Mouse (Mus musculus) hindbrain, embryonic 12.5 days (tissue): Measurements from ENCODE around the gene Edf1. TPM values are rescaled to one million over a fixed set of nuclear protein-coding genes. Genes with fewer than 3 reads are reported as not detected.

Experiments used
- ATAC-seq: fragments of 200-750 bp; cut with Nextera tagmentation; 2 replicates; pipeline ENCODE4 v1.8.0; 2017; ENCODE audit warnings: moderate TSS enrichment; ENCODE audit not compliant: low FRiP score
- H3K27ac ChIP-seq: fragments of 300-500 bp; sonication (generic); 2 replicates; pipeline ENCODE4 v1.5.1; 2016; ENCODE audit warnings: mild to moderate bottlenecking
- H3K27me3 ChIP-seq: fragments of 300-500 bp; sonication (generic); 2 replicates; pipeline ENCODE4 v1.6.1; 2016; ENCODE audit warnings: mild to moderate bottlenecking
- H3K36me3 ChIP-seq: fragments of 300-500 bp; sonication (generic); 2 replicates; pipeline ENCODE4 v1.6.1; 2016; ENCODE audit warnings: mild to moderate bottlenecking
- H3K4me1 ChIP-seq: fragments of 300-500 bp; sonication (generic); 2 replicates; pipeline ENCODE4 v1.6.1; 2016
- H3K4me2 ChIP-seq: fragments of 300-500 bp; sonication (generic); replicated peaks from 2 replicates; pipeline ENCODE4 v1.6.1; 2016; ENCODE audit warnings: mild to moderate bottlenecking
- H3K4me3 ChIP-seq: fragments of 300-500 bp; sonication (generic); 2 replicates; pipeline ENCODE4 v1.5.1; 2016; ENCODE audit warnings: mild to moderate bottlenecking
- H3K9ac ChIP-seq: fragments of 300-500 bp; sonication (generic); 2 replicates; pipeline ENCODE4 v1.6.1; 2016; ENCODE audit warnings: mild to moderate bottlenecking, moderate library complexity
- H3K9me3 ChIP-seq: fragments of 300-500 bp; sonication (generic); replicated peaks from 2 replicates; pipeline ENCODE4 v1.6.1; 2016; ENCODE audit warnings: mild to moderate bottlenecking
- WGBS: fragments of 180-500 bp; shearing (Covaris S2); methylation state at CpG from one replicate; pipeline ENCODE4 v1.1.7; 2016; 5-methylcytosine and 5-hydroxymethylcytosine counted together
- polyA plus RNA-seq: library from polyadenylated mRNA; unstranded; fragments of >200 nt; fragmentation: Nextera tagmentation; extraction: Ambion mirVana; gene quantifications from 2 replicates; pipeline ENCODE4 v1.2.1, GENCODE M21; 2016

Gene Edf1
- polyA plus RNA-seq, 1 experiment from 2014 or later = 377 TPM

DNA sequence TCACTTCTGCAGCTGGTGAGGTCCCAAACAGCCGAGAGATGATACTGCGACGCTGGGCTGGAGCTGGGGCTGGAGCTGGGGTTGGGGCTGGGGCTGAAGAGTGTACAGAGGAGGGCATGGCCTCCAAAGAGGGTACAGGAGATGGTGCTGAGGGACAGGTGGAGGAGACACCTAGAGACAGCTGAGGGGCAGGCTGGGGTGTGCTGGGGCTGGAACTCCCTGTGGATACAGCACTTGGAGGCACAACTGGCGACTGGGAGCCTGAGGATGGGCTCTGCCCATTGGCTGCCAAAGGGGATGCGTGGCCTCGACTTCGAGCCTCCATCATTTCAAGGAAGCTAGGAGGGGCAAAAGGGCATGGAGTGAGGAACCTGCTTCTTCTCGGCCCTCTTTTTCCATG lies 29.6 kb downstream of the Edf1 start:
- 94% methylated on average over 8 of the region's 8 CpGs for WGBS
- Histone ChIP-seq H3K36me3 (peaks cover 91% of the 10 kb centered on the region), H3K4me3 (no peak overlapping the region)

DNA sequence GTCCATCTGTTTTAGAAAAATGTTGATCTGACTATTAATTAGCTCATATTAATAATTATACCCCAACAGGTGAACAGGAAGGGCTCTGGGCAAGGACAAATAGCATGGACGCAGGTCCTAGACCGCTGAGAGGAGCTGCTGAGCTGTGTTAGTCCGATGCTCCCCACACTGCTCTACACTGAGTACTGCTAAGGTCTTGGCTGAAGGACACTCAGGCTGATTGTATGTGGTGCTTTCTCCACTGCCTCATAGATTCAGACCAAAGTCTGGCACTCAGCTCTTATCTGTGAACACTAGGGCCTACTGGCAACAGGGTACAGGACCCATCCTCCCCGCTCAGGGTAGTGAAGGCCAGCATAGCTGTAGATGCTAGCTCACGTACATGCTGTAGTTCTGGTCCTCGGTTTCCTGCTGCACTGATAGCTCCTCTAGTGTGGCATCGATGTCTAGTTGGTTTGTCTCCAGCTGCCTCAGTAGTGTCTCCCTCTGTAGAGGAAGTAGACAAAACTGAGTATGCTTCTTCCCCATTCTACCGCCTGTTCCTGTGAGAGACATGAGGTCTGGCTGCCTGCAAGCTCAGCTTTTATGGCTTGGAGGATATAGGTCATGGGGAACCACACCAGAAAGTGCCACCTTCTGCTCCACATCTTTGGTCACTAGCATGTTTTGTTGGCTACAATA lies 30.7 kb downstream of the Edf1 start:
- ATAC-seq = no peak
- 97% methylated on average over 8 of the region's 8 CpGs for WGBS
- Histone ChIP-seq H3K27me3 (no peaks in the 10 kb centered on the region), H3K27ac (no peak overlapping the region), H3K9ac (no peak overlapping the region), H3K4me2 (no peak overlapping the region), H3K9me3 (no peaks in the 10 kb centered on the region), H3K36me3 (peaks cover 96% of the 10 kb centered on the region), H3K4me1 (no peaks in the 10 kb centered on the region), H3K4me3 (no peak overlapping the region)

More for the DNA sequence above, 29.6 kb downstream of the Edf1 start:
- Histone ChIP-seq H3K27ac (no peak overlapping the region), H3K4me2 (no peak overlapping the region), H3K9ac (no peak overlapping the region), H3K4me1 (peaks cover 10% of the 10 kb centered on the region), H3K27me3 (no peaks in the 10 kb centered on the region), H3K9me3 (no peaks in the 10 kb centered on the region)
- no peak for ATAC-seq

DNA sequence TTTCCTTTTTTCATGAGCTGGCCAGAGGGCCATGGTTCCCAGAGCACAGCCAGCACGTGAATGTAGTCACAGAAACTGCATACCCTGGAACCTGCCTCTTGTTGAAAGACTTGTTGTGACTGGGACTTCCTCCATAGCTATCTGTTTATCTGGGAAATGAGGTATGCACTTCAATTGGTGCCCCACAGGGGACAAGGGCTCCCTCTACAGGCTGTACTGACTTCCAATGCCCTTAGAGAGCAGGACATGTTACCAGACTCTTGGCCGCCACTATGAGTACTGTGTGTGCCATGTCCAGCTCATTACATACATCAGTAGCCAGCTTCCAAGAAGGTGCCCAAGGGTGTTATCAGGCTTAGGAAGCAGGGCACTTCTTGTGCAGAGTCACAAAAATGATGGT lies 34.2 kb downstream of the Edf1 start:
- H3K4me1 ChIP-seq = no peaks in the 10 kb centered on the region
- H3K27me3 ChIP-seq = no peaks in the 10 kb centered on the region
- WGBS = 72% methylated on average over 2 of the region's 2 CpGs
- ATAC-seq = no peak
- H3K9ac ChIP-seq = no peak overlapping the region
- no peak overlapping the region for H3K4me2 ChIP-seq
- no peak overlapping the region for H3K27ac ChIP-seq
- H3K4me3 ChIP-seq = no peak overlapping the region
- H3K9me3 ChIP-seq = no peaks in the 10 kb centered on the region
- H3K36me3 ChIP-seq = peaks cover 93% of the 10 kb centered on the region

DNA sequence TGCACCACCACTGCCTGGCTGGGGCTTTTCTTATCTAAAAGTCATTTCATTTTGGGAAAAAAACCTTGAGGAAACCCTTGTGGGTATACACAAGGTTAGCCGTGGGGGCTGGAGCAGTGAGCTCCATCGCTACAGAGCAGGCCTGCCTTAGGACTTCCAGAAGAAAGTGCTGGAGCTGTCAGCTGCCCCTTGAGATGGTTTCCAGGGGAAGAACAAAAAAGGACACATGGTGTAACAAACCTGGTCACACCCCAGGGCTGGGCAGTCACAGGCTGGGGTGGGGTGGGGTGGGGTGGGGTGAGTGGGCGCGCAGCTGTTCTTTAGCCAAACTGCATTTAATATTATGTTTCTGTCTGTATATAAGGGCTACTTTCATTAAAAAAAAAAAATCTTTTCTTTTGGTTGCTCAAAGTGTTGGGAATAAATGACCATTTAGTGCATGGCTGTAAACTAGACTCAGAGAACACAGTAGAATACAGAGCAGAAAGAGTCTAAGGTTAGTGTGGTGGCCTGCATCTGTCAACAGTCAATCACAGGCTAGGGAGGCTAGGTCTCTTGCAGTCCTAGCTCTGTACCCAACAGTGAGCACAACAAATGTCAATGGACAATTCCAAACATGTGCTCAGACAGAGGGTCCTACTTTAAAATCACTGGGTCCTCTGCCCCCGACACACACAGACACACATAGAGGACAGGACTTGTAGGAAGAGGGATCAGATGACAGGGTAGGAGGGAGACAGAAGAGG lies 39.3 kb downstream of the Edf1 start:
- H3K36me3 ChIP-seq = peaks cover 93% of the 10 kb centered on the region
- ATAC-seq = no peak
- WGBS = 97% methylated on average over 5 of the region's 5 CpGs
- H3K4me2 ChIP-seq = no peak overlapping the region
- H3K9ac ChIP-seq = no peak overlapping the region
- no peak overlapping the region for H3K4me3 ChIP-seq
- no peaks in the 10 kb centered on the region for H3K27me3 ChIP-seq
- no peak overlapping the region for H3K27ac ChIP-seq
- H3K4me1 ChIP-seq = no peaks in the 10 kb centered on the region
- no peaks in the 10 kb centered on the region for H3K9me3 ChIP-seq

DNA sequence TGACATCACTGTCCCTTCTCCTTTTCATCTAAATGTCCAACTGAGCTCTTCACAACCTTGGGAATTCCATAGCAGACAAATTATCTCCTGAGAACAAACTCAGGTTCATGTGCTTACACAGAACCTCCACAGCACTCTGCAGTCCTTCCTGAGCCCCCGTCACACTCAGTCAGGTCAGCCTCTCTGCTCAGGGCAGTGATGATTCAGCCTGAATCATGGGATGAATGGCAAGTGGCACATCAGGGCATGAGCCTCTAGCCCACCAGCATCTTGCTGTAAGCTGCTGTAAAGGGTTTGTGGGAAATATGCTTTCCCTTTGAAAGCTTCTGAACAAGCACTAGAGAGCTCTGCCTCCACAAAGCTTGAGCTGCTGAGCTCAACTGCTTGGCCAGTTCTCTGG lies 41.1 kb downstream of the Edf1 start:
- Histone ChIP-seq H3K4me1 (no peaks in the 10 kb centered on the region), H3K9ac (no peak overlapping the region), H3K36me3 (peaks cover 90% of the 10 kb centered on the region), H3K27me3 (no peaks in the 10 kb centered on the region), H3K4me2 (no peak overlapping the region), H3K9me3 (no peaks in the 10 kb centered on the region), H3K27ac (no peak overlapping the region), H3K4me3 (no peak overlapping the region)
- 91% methylated on average over 1 of the region's 1 CpGs for WGBS
- ATAC-seq = no peak

DNA sequence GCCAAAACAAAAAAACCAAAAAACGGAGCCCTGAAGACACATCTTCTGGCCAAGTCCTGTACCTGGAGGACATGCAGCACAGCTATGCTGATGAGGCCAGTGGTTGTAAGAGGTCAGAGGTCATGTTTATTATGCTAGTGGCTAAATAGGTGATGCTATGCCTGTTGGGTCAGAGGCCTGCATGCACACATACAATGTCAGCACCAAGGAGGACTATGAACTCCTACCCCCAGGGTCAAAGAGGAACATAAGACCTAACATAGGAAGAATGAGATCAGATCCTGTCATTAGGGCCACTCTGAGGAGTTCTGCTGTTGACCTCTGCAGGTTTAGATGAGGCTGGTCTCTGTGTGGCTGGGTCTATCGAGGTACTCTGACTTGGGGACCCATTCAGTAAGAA lies 42.4 kb downstream of the Edf1 start:
- ATAC-seq = no peak
- Histone ChIP-seq H3K9me3 (no peaks in the 10 kb centered on the region), H3K4me1 (no peaks in the 10 kb centered on the region), H3K4me3 (no peak overlapping the region), H3K27me3 (no peaks in the 10 kb centered on the region), H3K4me2 (no peak overlapping the region), H3K27ac (no peak overlapping the region), H3K9ac (no peak overlapping the region), H3K36me3 (peaks cover 82% of the 10 kb centered on the region)
- 96% methylated on average over 2 of the region's 2 CpGs for WGBS

DNA sequence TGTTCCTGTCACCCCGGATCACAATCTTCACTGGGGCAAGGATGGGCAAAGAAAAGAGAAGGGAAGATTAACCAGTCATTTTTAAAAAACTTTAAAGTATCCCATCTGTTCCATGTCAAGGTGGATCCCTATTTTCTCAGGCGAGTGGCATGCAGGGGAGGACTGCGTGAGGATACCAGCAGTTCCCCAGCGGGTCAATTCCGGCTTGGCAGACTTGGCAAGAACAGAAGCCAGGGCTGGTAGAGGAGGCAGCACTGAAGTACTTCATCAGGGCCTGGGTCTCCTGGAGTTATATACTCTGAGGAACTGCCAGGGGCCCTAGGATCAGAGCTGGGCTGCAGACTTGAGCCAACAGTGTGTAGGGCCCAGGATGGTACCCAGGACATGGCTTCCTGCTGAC lies 44.9 kb downstream of the Edf1 start:
- Histone ChIP-seq H3K9ac (0 out of 2 replicates have a peak overlapping the region, but pooled peaks have one; percentile 13), H3K4me2 (no peak overlapping the region), H3K27ac (no peak overlapping the region), H3K36me3 (peaks cover 58% of the 10 kb centered on the region), H3K4me3 (no peak overlapping the region), H3K4me1 (peaks cover 14% of the 10 kb centered on the region), H3K9me3 (no peaks in the 10 kb centered on the region), H3K27me3 (no peaks in the 10 kb centered on the region)
- ATAC-seq = no peak
- 97% methylated on average over 5 of the region's 5 CpGs for WGBS

DNA sequence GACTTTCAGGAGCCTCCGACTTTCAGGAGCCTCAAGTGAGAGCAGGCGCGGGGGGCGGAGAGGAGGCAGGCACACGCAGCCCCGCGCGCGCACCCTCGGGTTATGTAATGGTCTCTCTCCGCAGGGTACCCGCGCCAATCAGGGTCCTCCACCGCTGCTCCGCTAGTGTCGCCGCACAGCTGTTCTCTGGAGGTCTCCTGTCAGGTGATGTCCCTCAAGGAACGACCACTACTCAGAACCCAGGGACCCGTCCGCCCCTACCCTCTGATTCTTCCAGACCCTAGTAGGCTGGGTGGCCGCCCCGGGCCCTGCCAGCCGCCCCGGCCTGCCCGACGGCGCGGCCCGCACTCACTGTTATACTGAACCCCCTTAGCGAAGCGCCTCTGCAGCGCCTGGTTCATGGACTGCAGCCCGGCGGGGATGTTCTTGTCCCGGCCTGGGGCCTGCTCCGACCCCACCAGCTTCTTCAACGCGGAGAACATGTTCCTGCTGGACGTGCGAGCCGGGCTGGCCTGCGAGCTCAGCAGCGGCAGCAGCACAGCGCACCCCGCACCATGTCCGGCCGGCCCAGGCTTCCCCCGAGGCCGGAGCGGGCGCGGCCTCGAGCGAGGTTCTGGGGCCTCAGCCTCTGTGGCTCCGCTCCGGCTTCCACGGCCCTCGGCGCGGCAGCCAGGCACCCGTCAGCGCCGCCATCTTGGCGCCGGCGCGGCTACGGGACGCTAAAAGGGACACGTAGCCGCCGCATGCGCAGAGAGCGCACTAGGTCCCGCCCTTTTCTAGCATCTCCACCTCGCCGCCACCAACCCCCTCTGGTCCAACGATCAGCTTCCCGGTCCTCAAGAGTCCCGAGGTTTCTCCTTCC lies 50.3 kb downstream of the Edf1 start, which contains the start of gene Rabl6:
Gene Rabl6 (minus strand): TSS at position 761 of the 862 bp plus-strand sequence.
- peak; percentile 90 for ATAC-seq
- Histone ChIP-seq H3K27ac (peak within 1 kb of the TSS; percentile 93), H3K4me1 (peaks cover 19% of the 10 kb centered on the region), H3K9ac (peak within 1 kb of the TSS; percentile 95), H3K4me3 (peak within 1 kb of the TSS; percentile 95), H3K9me3 (no peaks in the 10 kb centered on the region), H3K27me3 (peaks cover 11% of the 10 kb centered on the region), H3K36me3 (peaks cover 4% of the 10 kb centered on the region; the same call in 1 of the 2 replicates), H3K4me2 (peak within 1 kb of the TSS; percentile 66)
- WGBS = under 1% methylated on average over 80 of the region's 80 CpGs

DNA sequence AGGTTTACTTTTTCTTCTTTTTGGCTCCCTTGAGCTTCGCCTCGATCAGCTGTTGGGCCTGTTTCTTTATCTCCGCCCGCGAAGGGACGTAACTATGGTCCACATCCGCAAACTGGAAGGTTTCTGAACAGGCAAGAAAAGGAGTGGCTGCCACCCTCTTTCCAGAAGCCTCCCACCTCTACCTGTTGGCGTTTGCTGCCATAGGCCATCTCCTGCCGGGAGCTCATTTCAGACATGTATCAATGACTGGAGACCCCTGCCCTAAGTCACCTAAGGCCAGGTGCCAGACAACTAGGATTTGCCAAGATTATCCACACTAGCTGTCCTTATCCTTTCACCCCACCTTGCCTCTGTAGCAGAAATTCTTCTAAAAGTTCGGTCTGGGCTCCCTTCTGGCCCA lies 51.0 kb downstream of the Edf1 start:
- Histone ChIP-seq H3K27ac (peak overlapping the region; percentile 93), H3K9me3 (no peaks in the 10 kb centered on the region), H3K36me3 (no peaks in the 10 kb centered on the region), H3K4me2 (peak overlapping the region; percentile 66), H3K27me3 (peaks cover 15% of the 10 kb centered on the region), H3K4me3 (peak overlapping the region; percentile 95), H3K4me1 (peaks cover 19% of the 10 kb centered on the region), H3K9ac (no peak overlapping the region)
- ATAC-seq = peak; percentile 39
- 67% methylated on average over 10 of the region's 10 CpGs for WGBS

Other genes with a start within 250 kb of the Edf1 start
- 6.3 and 6.9 TPM in 2 replicates for gene Grin1, start 238.7 kb upstream of the Edf1 start, polyA plus RNA-seq
- gene Man1b1, start 225.5 kb upstream of the Edf1 start, polyA plus RNA-seq = 73.5 and 78.8 TPM in 2 replicates
- 21.9 and 23.5 TPM in 2 replicates for gene Dpp7, start 201.5 kb upstream of the Edf1 start, polyA plus RNA-seq
- gene Uap1l1, start 192.2 kb upstream of the Edf1 start, polyA plus RNA-seq = 5.7 and 7.9 TPM in 2 replicates
- 31.9 and 41.4 TPM in 2 replicates for gene Sapcd2, start 185.5 kb upstream of the Edf1 start, polyA plus RNA-seq
- 0.22 and 0.46 TPM in 2 replicates for gene Entpd2, start 162.0 kb upstream of the Edf1 start, polyA plus RNA-seq
- gene Npdc1, start 158.5 kb upstream of the Edf1 start, polyA plus RNA-seq = 216 and 225 TPM in 2 replicates
- 0.53 TPM in 1 of 2 replicates, not detected in the other for gene Fut7, start 134.6 kb upstream of the Edf1 start, polyA plus RNA-seq
- gene Abca2, start 129.1 kb upstream of the Edf1 start, polyA plus RNA-seq = 10.1 and 10.6 TPM in 2 replicates
- gene Clic3, start 101.0 kb upstream of the Edf1 start, polyA plus RNA-seq = 2.3 and 2.4 TPM in 2 replicates
- gene Paxx, start 96.8 kb upstream of the Edf1 start, polyA plus RNA-seq = 41.6 and 49.4 TPM in 2 replicates
- gene Ptgds, start 87.8 kb upstream of the Edf1 start, polyA plus RNA-seq = 2.8 and 3.0 TPM in 2 replicates
- not detected in 2 replicates for gene Lcn12, start 63.9 kb upstream of the Edf1 start, polyA plus RNA-seq
- 106 and 116 TPM in 2 replicates for gene Fbxw5, start 57.1 kb upstream of the Edf1 start, polyA plus RNA-seq
- gene C8g, start 56.1 kb upstream of the Edf1 start, polyA plus RNA-seq = 4.8 and 6.0 TPM in 2 replicates
- 25.7 and 29.6 TPM in 2 replicates for gene Traf2, start 10.9 kb upstream of the Edf1 start, polyA plus RNA-seq
- 4.7 and 6.7 TPM in 2 replicates for gene Mamdc4, start 17.0 kb downstream of the Edf1 start, polyA plus RNA-seq
- gene Phpt1, start 17.4 kb downstream of the Edf1 start, polyA plus RNA-seq = 131 and 162 TPM in 2 replicates
- gene Ajm1, start 23.9 kb downstream of the Edf1 start, polyA plus RNA-seq = 2.4 and 3.1 TPM in 2 replicates
- gene Rabl6, start 50.7 kb downstream of the Edf1 start, polyA plus RNA-seq = 70.0 and 72.3 TPM in 2 replicates
- gene Ccdc183, start 59.8 kb downstream of the Edf1 start, polyA plus RNA-seq = 0.25 and 0.32 TPM in 2 replicates
- 21.7 and 23.4 TPM in 2 replicates for gene Tmem141, start 64.2 kb downstream of the Edf1 start, polyA plus RNA-seq
- gene Fcna, start 70.2 kb downstream of the Edf1 start, polyA plus RNA-seq = 0.96 and 1.3 TPM in 2 replicates
- gene Lcn8, start 95.3 kb downstream of the Edf1 start, polyA plus RNA-seq = not detected in 2 replicates
- gene Lcn5, start 100.1 kb downstream of the Edf1 start, polyA plus RNA-seq = not detected in 2 replicates
- gene Lcn6, start 118.9 kb downstream of the Edf1 start, polyA plus RNA-seq = not detected in 2 replicates
- gene Lcn10, start 124.9 kb downstream of the Edf1 start, polyA plus RNA-seq = not detected in 2 replicates
- not detected in 2 replicates for gene Obp2a, start 142.2 kb downstream of the Edf1 start, polyA plus RNA-seq
- 97.8 and 98.7 TPM in 2 replicates for gene Bmyc, start 148.9 kb downstream of the Edf1 start, polyA plus RNA-seq
- gene Obp2b, start 179.2 kb downstream of the Edf1 start, polyA plus RNA-seq = not detected in 2 replicates
- not detected in 2 replicates for gene Lcn3, start 207.7 kb downstream of the Edf1 start, polyA plus RNA-seq
- gene Lcn11, start 219.2 kb downstream of the Edf1 start, polyA plus RNA-seq = not detected in 2 replicates
- not detected in 2 replicates for gene Gm13539, start 224.4 kb downstream of the Edf1 start, polyA plus RNA-seq